Mouse (Mus musculus) kidney, adult 2 months (tissue): Measurements from ENCODE around the gene Dusp6.

Source experiments
- CTCF ChIP-seq: fragments of 200-500 bp; conservative IDR thresholded peaks from 2 replicates; pipeline ENCODE4 v1.5.1; 2011; ENCODE audit warnings: low read depth, mild to moderate bottlenecking, control low read depth, low read length, moderate library complexity, mixed read lengths; ENCODE audit not compliant: insufficient read depth, insufficient read length
- POLR2A ChIP-seq: fragments of 200-500 bp; IDR thresholded peaks from one replicate; pipeline ENCODE4 v1.6.1; 2011; ENCODE audit warnings: low read depth, low read length, control low read depth

GRCm38 (mm10) chr10:99246797-99247508 is 16.1 kb upstream of the Dusp6 start:
- TF ChIP-seq POLR2A (no peak), CTCF (no peak)
